In the genomic region with DNA sequence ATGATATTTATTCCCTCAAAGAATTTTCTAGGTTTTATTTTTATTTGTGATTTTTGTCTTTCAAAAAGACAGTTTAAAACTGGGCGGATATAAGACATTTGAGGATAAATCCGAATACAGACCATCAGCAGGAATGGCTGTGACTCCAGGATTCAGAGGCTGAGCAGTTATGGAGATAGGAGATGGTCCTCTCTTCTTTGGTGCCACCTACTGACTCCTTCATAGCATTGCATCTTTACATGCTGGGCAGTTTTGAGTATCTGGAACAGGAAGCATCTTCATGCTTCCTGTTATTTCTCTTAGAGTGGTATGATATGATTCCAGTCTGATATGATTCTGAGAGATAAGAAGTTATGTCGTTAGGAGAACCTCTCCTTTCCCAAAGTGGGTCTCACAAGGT, we compare ENCODE assay signal across 9 mouse cellular contexts.
DNase-seq lines count a peak whose midpoint lies in the region; ATAC-seq and TF ChIP-seq lines count a peak whose summit lies in the region.
"Had no signal": no experiment of that assay in that cellular context is flagged by ENCODE, and none has a peak within 500 bp of the region (broad histone marks: within the 10 kb centered on the region; RNA-seq: fewer than 3 reads in every experiment).

No protein-coding gene starts in this region.

- intact Hi-C loops in heart, postnatal 10 days (cut with DNase I) = loop anchor here (1.0 to 10.0 kb wide), 3 partner anchors 180 to 490 kb away; no protein-coding TSS in a partner anchor

- H3K4me1 ChIP-seq in heart, embryonic 11.5 days (ENCODE audit: control insufficient read depth, insufficient read depth, low read length) = no peaks in the 10 kb centered on the region
- no peaks in the 10 kb centered on the region for H3K4me1 ChIP-seq in lung, embryonic 14.5 days (ENCODE audit: insufficient read depth)
- no peaks in the 10 kb centered on the region for H3K4me1 ChIP-seq in stomach, embryonic 14.5 days (ENCODE audit: control insufficient read depth, insufficient read depth, low read length)
- H3K4me1 ChIP-seq: stomach, embryonic 15.5 days had no signal

- TF ChIP-seq CTCF in lung, embryonic 14.5 days (IDR thresholded peaks at IDR 0.05; ENCODE audit: low read depth) = peak; percentile 83

- H3K9me3 ChIP-seq in heart, embryonic 11.5 days (replicated peaks; ENCODE audit: control insufficient read depth, low read length) = no peaks in the 10 kb centered on the region
- no peaks in the 10 kb centered on the region for H3K9me3 ChIP-seq in lung, embryonic 14.5 days (ENCODE audit: low read depth, low read length)
- no peaks in the 10 kb centered on the region; the same call in 1 of the 2 replicates for H3K9me3 ChIP-seq in stomach, embryonic 14.5 days (ENCODE audit: control insufficient read depth, low read depth, low read length)
- H3K9me3 ChIP-seq: stomach, embryonic 15.5 days had no signal

- no peak overlapping the region for H3K9ac ChIP-seq in heart, embryonic 11.5 days (ENCODE audit: low read depth, low read length)
- no peak overlapping the region for H3K9ac ChIP-seq in lung, embryonic 14.5 days
- H3K9ac ChIP-seq in stomach, embryonic 14.5 days (replicated peaks; ENCODE audit: low read depth, low read length) = no peak overlapping the region
- H3K9ac ChIP-seq: stomach, embryonic 15.5 days had no signal

- no peak overlapping the region for H3K27ac ChIP-seq in heart, embryonic 11.5 days (ENCODE audit: low read depth, low read length)
- no peak overlapping the region for H3K27ac ChIP-seq in lung, embryonic 14.5 days (ENCODE audit: low read depth)
- no peak overlapping the region for H3K27ac ChIP-seq in stomach, embryonic 14.5 days (ENCODE audit: low read length)
- H3K27ac ChIP-seq: stomach, embryonic 15.5 days had no signal

- 14% methylated on average over 3 of the region's 3 CpGs for WGBS in heart, embryonic 11.5 days (ENCODE audit: insufficient replicate concordance)
- WGBS in lung, embryonic 14.5 days = 8% methylated on average over 3 of the region's 3 CpGs
- 12% methylated on average over 3 of the region's 3 CpGs for WGBS in stomach, embryonic 14.5 days

- DNase-seq in heart, adult 18-20 months = peak; percentile 20 to 32
- DNase-seq in cerebellum, adult 18-20 months = peak; percentile 41 to 44
- DNase-seq in heart, postnatal 10 days = peak; percentile 33 to 42
- DNase-seq in lung, embryonic 14.5 days = peak; percentile 79

- H3K4me3 ChIP-seq in heart, embryonic 11.5 days (ENCODE audit: low read depth, low read length) = no peak overlapping the region
- no peak overlapping the region for H3K4me3 ChIP-seq in lung, embryonic 14.5 days (ENCODE audit: low read depth, low read length)
- H3K4me3 ChIP-seq in stomach, embryonic 14.5 days (ENCODE audit: low read depth, low read length) = no peak overlapping the region
- H3K4me3 ChIP-seq: stomach, embryonic 15.5 days had no signal

- H3K27me3 ChIP-seq in heart, embryonic 11.5 days (ENCODE audit: control insufficient read depth, insufficient read depth, low read length) = no peaks in the 10 kb centered on the region
- no peaks in the 10 kb centered on the region for H3K27me3 ChIP-seq in lung, embryonic 14.5 days (ENCODE audit: insufficient read depth, low read length)
- no peaks in the 10 kb centered on the region for H3K27me3 ChIP-seq in stomach, embryonic 14.5 days (ENCODE audit: control insufficient read depth, insufficient read depth, low read length)
- H3K27me3 ChIP-seq: stomach, embryonic 15.5 days had no signal

- no peak overlapping the region for H3K4me2 ChIP-seq in heart, embryonic 11.5 days
- no peak overlapping the region for H3K4me2 ChIP-seq in lung, embryonic 14.5 days
- H3K4me2 ChIP-seq in stomach, embryonic 14.5 days (replicated peaks; ENCODE audit: low read depth, low read length) = no peak overlapping the region
- H3K4me2 ChIP-seq: stomach, embryonic 15.5 days had no signal

- no peaks in the 10 kb centered on the region for H3K36me3 ChIP-seq in heart, embryonic 11.5 days (ENCODE audit: control insufficient read depth, insufficient read depth, low read length)
- H3K36me3 ChIP-seq in lung, embryonic 14.5 days (ENCODE audit: insufficient read depth) = no peaks in the 10 kb centered on the region
- no peaks in the 10 kb centered on the region for H3K36me3 ChIP-seq in stomach, embryonic 14.5 days (ENCODE audit: control insufficient read depth, insufficient read depth, low read length)
- H3K36me3 ChIP-seq: stomach, embryonic 15.5 days had no signal

- ATAC-seq in heart, embryonic 11.5 days (replicated peaks; ENCODE audit: insufficient number of reproducible peaks, low FRiP score, low TSS enrichment) = no peak
- peak; percentile 53 for ATAC-seq in CD4-positive, CD25-positive, alpha-beta regulatory T cell, adult 4 months
- peak; percentile 52; the same call in 1 of the 2 replicates for ATAC-seq in lung, embryonic 14.5 days (ENCODE audit: insufficient read depth)
- 0 out of 2 replicates have a peak, but pooled peaks have one; percentile 49 for ATAC-seq in stomach, embryonic 14.5 days (ENCODE audit: insufficient number of reproducible peaks, insufficient read depth, low FRiP score, low read depth)
- no peak for ATAC-seq in erythroblast, adult 5-6 weeks (replicated peaks; ENCODE audit: low FRiP score, poor library complexity, severe bottlenecking)

Comparison
In these comparisons a context has a peak if more than half of its experiments do, and no peak if none do; other contexts are left out.
1. DNase-seq: peak in every context shown above with its lines; median percentile 79 in lung, embryonic 14.5 days; 42 in cerebellum, adult 18-20 months; 38 in heart, postnatal 10 days; 26 in heart, adult 18-20 months.
2. ATAC-seq: peak in CD4-positive, CD25-positive, alpha-beta regulatory T cell, adult 4 months (single experiment), lung, embryonic 14.5 days (single experiment) and stomach, embryonic 14.5 days (single experiment); none in heart, embryonic 11.5 days (single experiment) and erythroblast, adult 5-6 weeks (single experiment).